Mouse (Mus musculus) layer of hippocampus, postnatal 25 days (tissue): ENCODE data around the gene Ppp1r9a. TPM values are rescaled to one million over a fixed set of nuclear protein-coding genes. Genes with fewer than 3 reads are reported as not detected.

Source experiments
- DNase-seq, 2 experiments: peaks; one replicate each; pipeline ENCODE4 v3.0.0; 2022; ENCODE audit warnings: mixed read lengths in 2 of 2, low spot score in 1 of 2; ENCODE audit errors: extremely low spot score in 1 of 2
- total RNA-seq, 2 experiments: library from RNA; stranded (reverse); gene quantifications; 2 replicates each; pipeline ENCODE4 v1.2.3; 2021

Ppp1r9a gene
- total RNA-seq, 2 experiments from 2014 or later = 146 to 154 TPM

DNA sequence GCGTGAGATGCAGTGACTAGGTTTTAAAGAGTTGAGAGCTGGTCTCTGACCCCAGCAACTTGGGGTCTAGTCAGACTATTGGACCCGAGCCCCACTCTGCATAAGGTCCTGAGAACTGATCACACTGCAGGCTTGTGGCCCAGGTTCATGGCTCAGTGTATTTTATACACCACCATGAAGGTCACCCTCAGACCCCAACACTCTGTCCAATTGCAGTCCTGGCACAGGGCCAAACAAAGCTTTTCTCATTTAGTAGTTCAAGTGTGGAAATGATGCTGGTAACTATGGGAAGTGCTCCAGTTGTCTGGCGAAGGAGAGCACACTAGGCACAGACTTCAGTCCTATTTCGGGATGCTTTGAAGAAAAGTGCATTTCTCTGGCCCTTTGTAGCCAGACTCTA is 134.5 kb downstream of the Ppp1r9a start:
- DNase-seq = no peak

DNA sequence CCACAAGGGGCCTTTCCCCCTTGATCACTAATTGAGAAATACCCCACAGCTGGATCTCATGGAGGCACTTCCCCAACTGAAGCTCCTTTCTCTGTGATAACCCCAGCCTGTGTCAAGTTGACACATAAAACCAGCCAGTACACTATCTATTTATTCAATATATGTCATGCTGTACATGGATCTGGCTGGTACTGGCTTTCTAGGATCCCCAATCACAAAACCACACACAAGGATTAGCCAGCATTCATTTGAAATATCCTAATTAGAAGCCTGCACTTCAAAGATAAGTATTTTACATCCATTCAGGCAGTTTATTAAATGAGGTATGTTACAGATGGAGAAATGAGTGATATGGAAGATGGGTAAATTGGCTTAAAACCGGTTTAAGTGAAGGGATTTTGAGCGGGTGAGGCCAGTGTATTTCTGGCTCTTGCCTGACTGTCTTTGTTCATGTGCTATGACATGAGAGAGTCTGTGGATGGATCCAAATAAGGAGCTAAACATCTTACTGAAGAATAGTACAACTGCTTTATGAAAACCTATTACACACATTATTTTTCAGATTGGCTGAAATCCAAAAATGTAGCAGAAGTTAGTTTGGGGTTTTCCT is 135.5 kb downstream of the Ppp1r9a start:
- DNase-seq = no peak

DNA sequence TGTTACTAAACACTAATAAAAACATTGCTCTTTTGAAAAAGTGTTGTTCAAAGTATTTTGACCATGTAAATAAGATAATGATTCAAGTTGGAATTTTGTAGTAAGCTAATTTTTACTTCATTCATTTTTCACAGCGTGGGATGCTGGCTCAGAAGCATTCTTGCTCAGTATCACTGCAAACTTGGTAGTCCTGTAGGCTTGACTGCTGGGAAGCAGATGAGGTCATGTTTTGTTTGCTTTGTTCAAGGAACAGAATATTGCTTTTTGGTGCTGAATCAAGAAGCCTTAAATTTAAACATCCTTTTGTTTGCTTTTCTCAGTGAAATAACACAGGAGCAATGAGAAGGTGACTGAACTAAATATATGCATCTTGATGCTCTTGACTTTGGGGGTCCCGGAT is 136.6 kb downstream of the Ppp1r9a start:
- no peak for DNase-seq

DNA sequence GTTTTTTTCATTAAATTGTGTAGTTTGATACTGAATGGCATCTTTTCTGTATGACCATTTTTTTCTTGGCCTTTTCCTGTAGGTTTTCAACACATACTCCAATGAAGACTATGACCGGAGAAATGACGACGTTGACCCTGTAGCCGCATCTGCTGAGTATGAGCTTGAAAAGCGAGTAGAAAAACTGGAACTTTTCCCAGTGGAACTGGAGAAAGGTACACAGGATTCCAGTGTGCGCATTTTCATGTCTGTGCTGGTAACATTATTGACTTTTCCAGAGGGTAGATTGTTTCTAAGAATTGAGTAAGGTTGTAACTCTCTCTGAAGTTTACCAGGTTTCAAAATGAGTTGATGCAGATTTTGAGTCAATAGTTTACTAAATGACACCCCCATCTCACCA is 143.1 kb downstream of the Ppp1r9a start:
- no peak for DNase-seq

DNA sequence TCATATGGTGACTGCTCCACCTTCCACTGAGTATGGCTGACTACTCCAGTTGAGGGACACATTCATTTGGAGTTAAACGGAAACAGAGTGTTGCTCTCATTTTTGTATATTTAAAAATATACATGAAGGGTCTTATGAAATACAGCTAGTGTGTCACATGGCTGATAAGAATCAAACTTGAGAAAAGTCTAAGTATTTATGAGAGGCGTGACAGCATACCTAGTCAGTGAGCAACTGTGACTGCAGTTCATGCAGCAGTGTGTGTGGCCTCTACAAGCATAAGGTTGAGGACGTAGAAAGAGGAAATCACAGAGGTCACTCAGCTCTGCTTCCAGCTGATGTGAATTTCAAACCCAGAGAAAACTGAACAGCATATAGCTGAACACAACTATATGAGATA is 145.3 kb downstream of the Ppp1r9a start:
- no peak for DNase-seq

DNA sequence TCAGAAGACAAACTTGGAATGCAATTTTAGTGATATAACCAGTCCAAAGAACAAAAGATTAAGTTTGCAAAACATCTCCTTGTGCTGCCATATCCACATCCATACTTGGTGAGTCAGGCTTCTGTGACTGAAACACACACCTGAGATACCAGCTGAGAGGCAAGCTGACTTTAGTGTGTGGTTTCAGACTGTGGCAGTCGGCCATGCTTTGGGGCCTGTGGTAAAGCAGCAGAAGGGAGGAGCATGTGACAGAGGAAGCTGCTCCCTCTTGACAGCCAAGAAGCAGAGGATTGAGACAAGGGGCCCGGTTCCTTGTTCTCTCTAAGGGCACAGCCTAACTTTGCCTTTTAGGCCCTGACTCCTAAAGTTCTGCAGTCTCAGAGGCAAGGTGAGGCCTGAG is 149.6 kb downstream of the Ppp1r9a start:
- DNase-seq = no peak

DNA sequence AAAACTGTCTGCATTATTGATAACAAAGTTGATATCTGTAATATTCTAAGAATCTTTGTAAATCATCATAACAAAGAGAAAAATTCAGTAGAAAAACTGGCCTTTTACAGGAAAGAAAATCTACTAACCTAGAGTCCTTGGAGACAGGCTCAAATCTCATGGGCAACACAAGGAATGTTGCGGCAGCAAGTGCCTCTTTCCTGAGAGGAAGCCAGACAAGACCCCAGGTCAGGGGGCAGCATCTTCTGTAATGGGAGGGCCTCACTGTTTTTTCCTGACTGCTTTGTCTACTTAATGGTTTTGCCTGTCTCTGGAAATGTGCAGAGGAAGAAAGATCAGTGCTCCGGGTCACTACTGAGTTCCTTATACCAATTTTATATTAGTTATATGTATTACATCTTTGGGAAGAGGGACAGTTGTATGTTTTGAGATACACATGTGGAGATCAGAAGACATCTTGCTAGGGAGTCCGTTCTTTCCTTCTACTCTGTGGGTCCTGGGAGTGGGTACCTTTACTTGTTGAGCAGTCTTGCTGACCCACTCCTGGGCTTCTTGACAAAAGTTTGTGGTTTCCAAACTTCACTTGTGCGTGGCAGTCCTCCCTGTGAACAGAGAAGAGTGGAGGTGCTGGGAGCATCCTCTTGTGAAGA is 151.9 kb downstream of the Ppp1r9a start:
- no peak for DNase-seq

DNA sequence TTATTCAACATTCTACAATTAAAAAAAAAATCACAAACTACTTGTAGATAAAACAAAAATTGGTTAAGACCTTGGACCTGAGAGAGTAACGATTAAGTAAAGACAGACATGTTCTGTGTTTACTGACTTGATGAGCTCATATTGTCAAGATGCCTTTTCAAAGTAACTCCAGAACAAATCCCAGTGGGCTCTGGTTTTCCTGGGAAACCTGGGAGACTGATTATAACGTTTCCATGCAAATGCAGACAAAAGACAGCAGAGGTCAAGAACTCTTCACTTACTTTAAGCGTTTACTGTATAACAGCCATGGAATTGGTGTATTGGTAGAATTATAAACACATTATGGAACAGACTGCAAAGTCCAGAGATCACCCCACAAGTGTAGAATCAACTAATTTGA is 172.0 kb downstream of the Ppp1r9a start:
- no peak for DNase-seq

DNA sequence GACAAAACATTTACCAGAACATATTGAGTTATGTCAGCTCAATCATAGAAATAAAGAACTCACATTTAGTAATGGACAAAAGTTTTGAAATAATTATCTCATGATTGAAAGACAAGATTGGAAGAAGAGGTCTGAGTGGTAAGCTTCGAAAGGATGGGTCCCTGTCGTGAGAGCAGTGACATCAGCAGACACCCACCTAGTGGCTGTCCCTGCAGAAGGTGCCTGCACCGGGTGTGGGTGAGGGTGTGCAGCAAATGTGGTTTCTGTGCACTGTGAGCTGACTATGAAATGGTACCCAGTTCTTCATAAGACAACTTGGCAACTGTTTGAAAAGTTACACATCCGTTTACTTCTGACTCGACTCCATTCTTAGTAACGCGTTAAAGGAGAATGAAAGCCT is 173.0 kb downstream of the Ppp1r9a start:
- no peak for DNase-seq

DNA sequence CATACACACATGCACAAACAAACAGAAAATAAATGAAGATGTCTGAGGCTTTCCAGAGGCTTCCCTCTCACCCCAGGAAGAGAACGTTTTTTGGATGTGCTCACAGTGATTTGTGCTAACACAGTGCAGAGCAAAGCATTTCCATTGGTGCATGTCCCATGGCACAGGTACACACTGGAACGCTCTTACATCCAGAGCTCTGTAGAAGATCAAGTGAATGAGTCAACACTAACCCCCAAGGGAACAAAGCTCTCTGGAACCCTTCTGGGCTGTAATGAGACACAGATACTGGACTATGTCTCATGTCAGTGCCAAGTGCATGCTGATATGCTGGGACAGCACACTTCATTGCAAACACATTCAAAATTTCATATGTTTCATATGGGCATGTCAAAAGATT is 175.3 kb downstream of the Ppp1r9a start:
- no peak for DNase-seq

DNA sequence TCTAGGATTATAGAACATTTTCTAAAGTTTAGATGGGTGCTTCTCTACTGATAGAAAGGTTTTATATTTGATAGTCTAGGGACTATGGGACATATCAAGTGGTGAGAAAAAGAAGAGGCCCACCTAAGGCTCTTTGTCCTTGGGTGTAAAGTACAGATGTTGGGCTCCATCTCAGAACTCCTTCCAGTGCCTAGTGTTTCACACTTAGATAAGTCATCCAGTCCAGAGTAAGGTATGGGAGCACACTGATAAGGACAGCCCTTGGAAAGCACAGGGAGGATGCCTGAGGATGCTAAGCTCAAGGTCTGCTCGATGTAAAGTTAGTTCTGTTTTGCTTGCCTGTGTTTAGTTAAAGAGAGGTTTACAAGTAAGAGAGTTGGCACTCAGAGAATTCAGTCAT is 176.4 kb downstream of the Ppp1r9a start:
- no peak for DNase-seq

DNA sequence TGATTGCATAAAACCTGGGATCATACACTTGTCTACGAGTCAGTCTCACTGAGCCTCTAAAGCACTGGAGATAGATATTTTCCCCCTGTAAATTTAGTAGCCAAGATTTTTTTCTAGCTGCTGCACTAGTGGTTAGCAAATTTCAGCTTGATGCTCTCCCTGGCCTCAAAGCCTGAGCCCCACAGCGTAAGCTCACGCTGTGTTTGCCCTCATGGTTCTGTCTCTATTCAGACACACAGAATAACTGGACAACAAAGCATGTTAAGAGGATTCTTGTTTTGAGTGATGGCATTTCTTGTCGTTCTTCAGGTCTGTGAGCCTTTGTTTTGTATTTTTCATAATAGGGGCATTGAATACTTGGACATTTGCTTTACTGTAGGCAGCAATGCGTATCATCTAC is 177.4 kb downstream of the Ppp1r9a start:
- no peak for DNase-seq

DNA sequence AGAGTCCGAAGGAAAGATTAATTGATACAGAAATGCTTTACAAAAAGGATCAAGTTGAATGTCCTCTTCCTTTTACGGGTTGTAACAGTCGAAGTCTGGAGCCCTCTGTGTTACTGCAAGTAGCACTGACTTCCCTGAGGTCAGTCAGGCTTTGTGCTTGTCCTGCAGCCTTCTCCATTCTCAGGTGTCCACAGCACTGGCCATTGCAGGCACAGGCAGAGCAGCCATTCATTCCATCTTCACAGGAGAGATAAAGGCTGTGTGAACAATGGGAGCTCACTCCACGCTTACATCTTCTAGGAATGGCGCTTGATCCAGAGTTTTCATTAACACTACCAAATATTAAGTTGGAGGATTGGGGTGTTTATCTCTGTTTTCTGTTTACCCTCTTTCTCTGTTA is 177.8 kb downstream of the Ppp1r9a start:
- no peak for DNase-seq

DNA sequence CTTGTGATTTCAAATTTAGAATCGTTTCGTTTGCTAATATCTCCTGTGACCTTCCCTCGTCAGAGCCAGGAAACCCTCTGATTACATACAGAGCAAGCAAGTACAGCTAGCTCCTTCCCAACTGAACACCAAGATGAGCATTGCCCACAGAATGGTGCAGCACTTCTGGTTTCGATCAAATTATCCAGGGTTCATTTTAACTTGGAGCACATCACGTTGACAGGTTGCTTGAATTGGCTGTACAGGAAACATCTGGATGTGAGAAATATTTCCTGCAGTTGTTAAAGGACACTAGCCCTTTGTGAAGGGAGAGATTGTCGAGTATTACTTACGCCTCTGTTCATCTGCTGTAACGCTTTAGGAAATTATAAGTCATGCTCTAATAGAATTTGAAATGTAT is 178.4 kb downstream of the Ppp1r9a start:
- DNase-seq = no peak

DNA sequence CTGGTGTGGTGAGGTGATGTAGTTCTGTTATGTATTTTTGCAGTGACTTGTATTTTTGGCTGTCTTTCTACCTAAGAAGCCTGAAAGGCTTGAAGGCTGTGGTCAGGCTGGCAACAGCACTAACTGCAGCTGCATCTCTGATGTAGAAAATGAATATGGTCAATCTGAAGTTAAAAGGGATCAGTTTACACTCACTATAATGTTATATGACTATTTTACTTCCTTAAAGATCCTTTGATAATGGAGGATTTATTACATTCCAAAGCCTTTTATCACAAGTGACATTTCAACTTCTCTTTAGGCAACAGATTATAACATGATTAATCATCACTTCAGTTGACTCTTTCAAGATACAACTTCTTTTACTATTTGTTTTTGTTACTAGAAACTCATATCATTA is 179.4 kb downstream of the Ppp1r9a start:
- DNase-seq = no peak

DNA sequence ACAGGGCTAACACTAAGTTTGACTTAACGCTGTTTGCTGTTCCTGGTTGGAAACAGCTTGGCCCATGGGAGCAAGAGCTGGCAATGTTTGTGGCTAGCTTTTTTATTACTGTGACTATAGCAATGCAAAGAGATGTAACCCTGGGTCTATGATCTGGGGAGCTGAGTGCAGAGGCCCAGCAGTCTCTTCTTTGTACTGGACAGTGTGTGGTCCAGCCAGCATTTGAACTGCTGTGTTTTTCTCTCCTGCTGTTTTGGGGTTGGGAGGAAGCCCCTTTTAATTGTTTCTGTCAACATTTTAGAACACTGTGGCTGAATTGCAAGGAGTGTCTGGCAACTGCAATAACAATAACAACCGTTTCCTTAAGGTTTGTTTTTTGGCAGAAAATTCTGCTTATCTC is 180.0 kb downstream of the Ppp1r9a start:
- DNase-seq = no peak

DNA sequence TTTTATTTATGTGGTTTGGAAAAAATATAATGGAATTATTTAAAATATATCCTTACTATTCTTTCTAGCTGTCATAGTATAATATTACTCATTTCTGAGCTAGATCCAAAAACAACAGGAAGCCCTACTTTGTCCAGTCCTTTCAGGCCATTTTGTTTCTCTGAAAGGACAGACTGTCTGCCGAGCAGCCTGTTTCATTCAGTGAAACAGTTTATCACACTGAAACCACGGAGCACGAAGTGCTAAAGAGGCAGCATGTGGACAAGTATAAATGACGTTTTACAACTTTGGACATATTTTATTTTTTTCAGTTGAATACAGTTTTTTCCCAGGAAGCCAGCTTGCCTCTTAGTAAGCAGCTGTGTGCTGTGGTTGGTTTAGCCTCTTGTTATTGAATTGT is 181.2 kb downstream of the Ppp1r9a start:
- no peak for DNase-seq

DNA sequence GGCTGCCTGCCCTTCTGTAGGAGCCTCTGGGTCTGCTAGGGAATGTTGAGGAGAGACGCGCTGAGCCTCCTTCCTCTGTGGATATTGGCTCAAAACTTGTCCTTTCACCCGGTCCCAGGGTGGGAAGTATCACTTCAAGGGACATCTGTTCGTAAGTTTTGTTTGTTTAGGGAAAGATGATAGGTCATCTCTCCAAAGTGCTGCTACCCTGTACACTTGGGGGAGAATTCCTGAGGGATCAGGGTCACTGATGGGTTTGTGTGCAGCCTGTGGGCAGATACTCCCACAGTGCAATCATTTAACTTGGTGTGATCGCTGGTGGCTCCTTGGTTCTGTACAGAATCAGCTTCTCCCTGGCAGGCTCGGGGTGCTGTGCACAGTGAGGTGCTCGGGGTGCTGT is 189.2 kb downstream of the Ppp1r9a start:
- no peak for DNase-seq

DNA sequence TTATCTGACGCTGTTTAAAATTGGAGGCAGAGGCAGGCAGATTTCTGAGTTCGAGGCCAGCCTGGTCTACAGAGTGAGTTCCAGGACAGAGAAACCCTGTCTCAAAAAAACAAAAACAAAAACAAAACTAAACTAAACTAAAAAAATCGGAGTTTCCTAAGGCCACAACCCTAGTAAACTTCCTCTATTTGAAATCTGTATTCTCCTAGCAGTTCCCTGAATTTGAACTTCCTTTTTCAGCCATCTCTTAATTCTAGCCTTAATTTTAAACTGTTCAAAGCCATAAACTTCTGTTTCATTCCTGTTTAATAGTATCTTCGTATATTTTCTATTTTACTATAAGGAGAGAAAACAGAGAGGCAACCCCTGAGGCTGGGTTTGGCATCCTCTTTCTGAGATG is 190.1 kb downstream of the Ppp1r9a start:
- DNase-seq = no peak

DNA sequence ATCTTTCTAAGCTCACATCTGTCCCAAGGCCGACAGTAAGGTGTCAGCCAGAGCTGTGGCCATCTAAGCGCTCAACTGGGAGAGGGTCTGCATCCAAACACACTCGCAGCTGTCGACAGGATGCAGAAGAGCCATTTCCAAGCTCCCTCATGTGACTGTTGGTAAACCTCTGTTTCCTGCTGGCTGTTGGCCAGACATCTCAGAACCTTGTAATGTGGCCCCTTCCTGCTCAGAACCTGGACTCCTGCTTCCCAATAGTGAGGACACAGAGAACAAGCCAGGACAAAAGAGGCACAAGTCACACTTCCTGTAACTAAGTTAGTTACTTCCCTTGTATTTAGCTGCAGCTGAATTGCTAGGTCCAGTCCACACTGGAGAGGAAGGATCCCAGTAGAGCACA is 190.8 kb downstream of the Ppp1r9a start:
- no peak for DNase-seq

DNA sequence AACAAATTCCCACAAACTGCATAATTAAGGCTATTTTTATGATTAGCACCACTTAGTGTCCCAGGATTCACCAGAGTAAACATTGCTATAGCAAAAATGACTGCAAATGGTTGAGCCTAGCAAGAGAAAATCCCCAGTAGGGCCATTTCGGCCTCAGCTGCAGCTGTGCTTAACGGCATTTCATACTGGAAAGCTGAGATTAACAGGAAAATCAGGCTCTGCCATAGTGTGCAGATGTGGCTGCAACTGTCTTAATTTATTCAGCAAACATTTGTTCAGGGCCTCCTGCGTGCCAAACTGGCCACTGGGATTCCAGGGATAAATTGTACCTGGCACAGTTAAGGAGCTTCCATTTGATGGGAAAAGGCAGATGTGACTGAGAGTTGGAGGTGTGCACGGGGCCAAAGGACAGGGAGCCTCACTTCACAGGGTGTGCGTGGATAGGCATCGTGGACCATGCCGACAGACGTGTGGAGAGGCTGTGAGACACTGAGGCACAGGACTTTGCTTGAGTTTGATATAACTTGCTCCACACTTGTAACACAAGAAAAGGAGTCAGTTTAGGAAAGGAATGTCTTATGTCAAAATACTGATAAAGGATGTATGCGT is 192.8 kb downstream of the Ppp1r9a start:
- no peak for DNase-seq

DNA sequence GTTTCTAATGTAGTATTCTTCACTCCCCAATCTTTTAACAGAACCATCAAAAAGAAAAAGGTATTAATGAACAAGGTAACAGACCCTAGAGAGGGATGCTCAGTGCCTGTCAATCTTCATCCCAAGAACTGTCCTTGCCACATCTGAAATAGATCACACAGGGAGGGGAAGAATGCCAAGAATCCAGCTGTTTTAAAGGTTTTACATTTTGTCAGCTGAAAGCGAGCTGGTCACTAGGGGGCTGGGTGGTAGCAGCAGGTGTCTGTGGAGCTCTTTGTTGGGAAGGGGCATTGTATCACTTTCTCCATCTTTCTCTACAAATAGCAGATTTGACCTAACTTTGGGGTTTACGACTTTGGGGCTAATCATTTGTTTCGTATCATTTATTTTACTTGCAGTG is 194.6 kb downstream of the Ppp1r9a start:
- DNase-seq = no peak
